In genomic region chr7:45216442-45217183, GRCm38 (mm10) we compare ENCODE assay signal across 8 mouse cellular contexts. TPM values are rescaled to one million over a fixed set of nuclear protein-coding genes. Genes with fewer than 3 reads are reported as not detected.
DNase-seq lines count a peak whose midpoint lies in the region; ATAC-seq and TF ChIP-seq lines count a peak whose summit lies in the region.
"Had no signal": no experiment of that assay in that cellular context is flagged by ENCODE, and none has a peak within 500 bp of the region (broad histone marks: within the 10 kb centered on the region; RNA-seq: fewer than 3 reads in every experiment).

No protein-coding gene starts in this region.

- no peaks in the 10 kb centered on the region for H3K9me3 ChIP-seq in ES-Bruce4 (replicated peaks; ENCODE audit: control insufficient read depth, insufficient read depth, low read length, poor library complexity, severe bottlenecking)
- H3K9me3 ChIP-seq in forebrain, embryonic 16.5 days (ENCODE audit: control insufficient read depth, low read length): no peaks in the 10 kb centered on the region; the same call in 1 of the 2 replicates

- no peaks in the 10 kb centered on the region for H3K27me3 ChIP-seq in ES-Bruce4 (ENCODE audit: control insufficient read depth, insufficient read depth, low read length, poor library complexity, severe bottlenecking)
- peaks cover 5% of the 10 kb centered on the region for H3K27me3 ChIP-seq in forebrain, embryonic 16.5 days (replicated peaks; ENCODE audit: control insufficient read depth, insufficient read depth, low read length)

- peaks cover 12% of the 10 kb centered on the region for H3K36me3 ChIP-seq in ES-Bruce4 (ENCODE audit: control insufficient read depth, insufficient read depth, low read length, poor library complexity, severe bottlenecking)
- H3K36me3 ChIP-seq in forebrain, embryonic 16.5 days (ENCODE audit: control insufficient read depth, insufficient read depth): peaks cover 2% of the 10 kb centered on the region; the same call in 1 of the 2 replicates

- peak; percentile 28 to 49 for DNase-seq in adrenal gland, adult 18-20 months (ENCODE audit: low spot score in 2 of 2)
- DNase-seq in hindlimb bud, embryonic 11.5 days (ENCODE audit: extremely low spot score, low read depth, low spot score): peak; percentile 84
- DNase-seq in lung, adult 2 months: peak; percentile 39
- DNase-seq in ovary, postnatal 36 days (ENCODE audit: low spot score): peak; percentile 77

- no peak for TF ChIP-seq CTCF in ES-Bruce4 (IDR thresholded peaks at IDR 0.05; ENCODE audit: low read depth, low read length)
- TF ChIP-seq CTCF in lung, adult 2 months (IDR thresholded peaks at IDR 0.05; ENCODE audit: insufficient read depth, low read length): no peak

- peak overlapping the region; percentile 39 for H3K27ac ChIP-seq in ES-Bruce4 (ENCODE audit: insufficient read depth, low read length)
- peak overlapping the region; percentile 60 for H3K27ac ChIP-seq in forebrain, embryonic 16.5 days (ENCODE audit: low read length)

- H3K4me1 ChIP-seq in ES-Bruce4 (ENCODE audit: control insufficient read depth, insufficient read depth, low read length): peaks cover 4% of the 10 kb centered on the region
- H3K4me1 ChIP-seq in forebrain, embryonic 16.5 days (replicated peaks; ENCODE audit: control insufficient read depth, insufficient read depth, low read length): peaks cover 32% of the 10 kb centered on the region
- H3K4me1 ChIP-seq in lung, adult 2 months (ENCODE audit: control insufficient read depth, insufficient read depth, low read length): peaks cover 6% of the 10 kb centered on the region; the same call in 1 of the 2 replicates

- TF ChIP-seq EP300 in ES-Bruce4 (IDR thresholded peaks at IDR 0.05; ENCODE audit: insufficient read depth, low read depth, low read length): peak; percentile 68

- TF ChIP-seq POLR2A in ES-Bruce4 (IDR thresholded peaks at IDR 0.05; ENCODE audit: insufficient read depth, low read length): no peak
- no peak for TF ChIP-seq POLR2A in lung, adult 2 months (IDR thresholded peaks at IDR 0.05; ENCODE audit: borderline replicate concordance, extremely low read depth, low read depth, low read length)

- peak; percentile 82 for ATAC-seq in forebrain, embryonic 16.5 days
- ATAC-seq in megakaryocyte, adult 5-6 weeks (ENCODE audit: poor library complexity, severe bottlenecking): no peak

- peak overlapping the region; percentile 85 for H3K4me2 ChIP-seq in forebrain, embryonic 16.5 days (ENCODE audit: low read length)

- peak overlapping the region; percentile 65 for H3K4me3 ChIP-seq in ES-Bruce4 (ENCODE audit: low read depth, low read length)
- peak overlapping the region; percentile 56 for H3K4me3 ChIP-seq in forebrain, embryonic 16.5 days (replicated peaks; ENCODE audit: low read length)
- H3K4me3 ChIP-seq in lung, adult 2 months (replicated peaks; ENCODE audit: extremely low read depth, low read depth, low read length): peak overlapping the region; percentile 83

- 0% methylated on average over 13 of the region's 13 CpGs for WGBS in forebrain, embryonic 16.5 days
- WGBS in lung, adult 2 months: 6% methylated on average over 13 of the region's 13 CpGs

- peak overlapping the region; percentile 89 for H3K9ac ChIP-seq in ES-Bruce4 (ENCODE audit: low read depth, poor library complexity, severe bottlenecking)
- peak overlapping the region; percentile 81 for H3K9ac ChIP-seq in forebrain, embryonic 16.5 days (replicated peaks; ENCODE audit: low read depth, low read length)

RNA-seq across cellular contexts. Expression of gene Tead2, which starts 1.1 kb away (rescaled TPM):
- polyA plus RNA-seq in ES-Bruce4 (2011; ENCODE audit: insufficient read depth, insufficient read length, low read depth, missing spikeins): 147 and 152 TPM in 2 replicates
- 10 to 100 TPM in 1 of 2 experiments, 1 to 10 TPM in 1; 8.5 to 11.7 TPM for total RNA-seq in adrenal gland, adult 18-20 months (2021)
- polyA plus RNA-seq in forebrain, embryonic 16.5 days (2015; fragmentation: Nextera tagmentation; extraction: Ambion mirVana): 73.1 and 79.5 TPM in 2 replicates
- 37.6 and 44.1 TPM in 2 replicates for polyA plus RNA-seq in lung, adult 2 months (2012; rRNA removed)
- 0.07 TPM in 1 of 2 replicates, not detected in the other for total RNA-seq in megakaryocyte, adult 5-6 weeks (2015)
- total RNA-seq in megakaryocyte, adult 5-6 weeks (2017): not detected in 2 replicates

RNA-seq across cellular contexts. Expression of gene Dkkl1, which starts 4.7 kb away (rescaled TPM):
- 4.2 and 8.6 TPM in 2 replicates for polyA plus RNA-seq in ES-Bruce4 (2011; ENCODE audit: insufficient read depth, insufficient read length, low read depth, missing spikeins)
- total RNA-seq in adrenal gland, adult 18-20 months (2021): not detected
- polyA plus RNA-seq in forebrain, embryonic 16.5 days (2015; fragmentation: Nextera tagmentation; extraction: Ambion mirVana): 1.1 and 2.2 TPM in 2 replicates
- 1.4 and 5.2 TPM in 2 replicates for polyA plus RNA-seq in lung, adult 2 months (2012; rRNA removed)
- 1.0 and 1.6 TPM in 2 replicates for total RNA-seq in megakaryocyte, adult 5-6 weeks (2015)
- total RNA-seq in megakaryocyte, adult 5-6 weeks (2017): 1.1 and 5.0 TPM in 2 replicates
- total RNA-seq: gastrocnemius, adult 8-10 months had no signal

RNA-seq across cellular contexts. Expression of gene Ccdc155, which starts 11.9 kb away (rescaled TPM):
- polyA plus RNA-seq in ES-Bruce4 (2011; ENCODE audit: insufficient read depth, insufficient read length, low read depth, missing spikeins): 2.2 and 2.6 TPM in 2 replicates
- total RNA-seq in adrenal gland, adult 18-20 months (2021): under 1 TPM in 1 of 2 experiments, not detected in 1; 0.29 TPM
- polyA plus RNA-seq in forebrain, embryonic 16.5 days (2015; fragmentation: Nextera tagmentation; extraction: Ambion mirVana): 0.58 and 0.95 TPM in 2 replicates
- 3.3 and 4.1 TPM in 2 replicates for polyA plus RNA-seq in lung, adult 2 months (2012; rRNA removed)
- total RNA-seq in megakaryocyte, adult 5-6 weeks (2015): not detected in 2 replicates
- not detected in 2 replicates for total RNA-seq in megakaryocyte, adult 5-6 weeks (2017)

RNA-seq across cellular contexts. Expression of gene Cd37, which starts 22.3 kb away (rescaled TPM):
- polyA plus RNA-seq in ES-Bruce4 (2011; ENCODE audit: insufficient read depth, insufficient read length, low read depth, missing spikeins): 2.2 and 3.4 TPM in 2 replicates
- total RNA-seq in adrenal gland, adult 18-20 months (2021): 1 to 10 TPM; 4.0 to 7.4 TPM
- polyA plus RNA-seq in forebrain, embryonic 16.5 days (2015; fragmentation: Nextera tagmentation; extraction: Ambion mirVana): 1.5 and 1.6 TPM in 2 replicates
- 82.1 and 84.1 TPM in 2 replicates for polyA plus RNA-seq in lung, adult 2 months (2012; rRNA removed)
- total RNA-seq in megakaryocyte, adult 5-6 weeks (2015): 105 and 111 TPM in 2 replicates
- total RNA-seq in megakaryocyte, adult 5-6 weeks (2017): 67.9 and 74.9 TPM in 2 replicates

RNA-seq across cellular contexts. Expression of gene Slc6a16, which starts 24.3 kb away (rescaled TPM):
- polyA plus RNA-seq in ES-Bruce4 (2011; ENCODE audit: insufficient read depth, insufficient read length, low read depth, missing spikeins): 0.55 and 0.63 TPM in 2 replicates
- not detected for total RNA-seq in adrenal gland, adult 18-20 months (2021)
- polyA plus RNA-seq in forebrain, embryonic 16.5 days (2015; fragmentation: Nextera tagmentation; extraction: Ambion mirVana): 0.30 and 0.47 TPM in 2 replicates
- polyA plus RNA-seq in lung, adult 2 months (2012; rRNA removed): 0.12 TPM in 1 of 2 replicates, not detected in the other
- not detected in 2 replicates for total RNA-seq in megakaryocyte, adult 5-6 weeks (2015)
- total RNA-seq in megakaryocyte, adult 5-6 weeks (2017): not detected in 2 replicates
- total RNA-seq: gastrocnemius, adult 8-10 months had no signal
